Mouse (Mus musculus) limb, embryonic 13.5 days (tissue): ENCODE measurements around the gene Foxr1. TPM values are rescaled to one million over a fixed set of nuclear protein-coding genes. Genes with fewer than 3 reads are reported as not detected.

ENCODE experiments used
- ATAC-seq: fragments of 200-750 bp; cut with Nextera tagmentation; 2 replicates; pipeline ENCODE4 v1.8.0; 2017; ENCODE audit warnings: low read depth, moderate number of reproducible peaks, moderate TSS enrichment; ENCODE audit not compliant: low FRiP score
- H3K27ac ChIP-seq: fragments of 300-500 bp; sonication (generic); 2 replicates; pipeline ENCODE4 v1.5.1; 2015; ENCODE audit warnings: inconsistent platforms, mild to moderate bottlenecking, moderate library complexity
- H3K27me3 ChIP-seq: fragments of 300-500 bp; sonication (generic); 2 replicates; pipeline ENCODE4 v1.6.1; 2015; ENCODE audit warnings: mild to moderate bottlenecking, inconsistent platforms
- H3K36me3 ChIP-seq: fragments of 300-500 bp; sonication (generic); 2 replicates; pipeline ENCODE4 v1.6.1; 2015; ENCODE audit warnings: inconsistent platforms, mild to moderate bottlenecking, moderate library complexity
- H3K4me1 ChIP-seq: fragments of 300-500 bp; sonication (generic); 2 replicates; pipeline ENCODE4 v1.6.1; 2015; ENCODE audit warnings: inconsistent platforms
- H3K4me2 ChIP-seq: fragments of 300-500 bp; sonication (generic); replicated peaks from 2 replicates; pipeline ENCODE4 v1.6.1; 2015; ENCODE audit warnings: inconsistent platforms, mild to moderate bottlenecking, moderate library complexity
- H3K4me3 ChIP-seq: fragments of 300-500 bp; sonication (generic); 2 replicates; pipeline ENCODE4 v1.5.1; 2015; ENCODE audit warnings: moderate library complexity, mild to moderate bottlenecking, inconsistent platforms
- H3K9ac ChIP-seq: fragments of 300-500 bp; sonication (generic); 2 replicates; pipeline ENCODE4 v1.6.1; 2015; ENCODE audit warnings: mild to moderate bottlenecking, inconsistent platforms
- H3K9me3 ChIP-seq: fragments of 300-500 bp; sonication (generic); 2 replicates; pipeline ENCODE4 v1.6.1; 2016; ENCODE audit warnings: inconsistent platforms
- WGBS: fragments of 180-500 bp; shearing (Covaris S2); methylation state at CpG from one replicate; pipeline ENCODE4 v1.1.7; 2015; 5-methylcytosine and 5-hydroxymethylcytosine counted together
- polyA plus RNA-seq: library from polyadenylated mRNA; unstranded; fragments of >200 nt; fragmentation: Nextera tagmentation; extraction: Ambion mirVana; gene quantifications from 2 replicates; pipeline ENCODE4 v1.2.1, GENCODE M21; 2015

Foxr1 gene
- polyA plus RNA-seq, 1 experiment from 2014 or later, result not detected

DNA sequence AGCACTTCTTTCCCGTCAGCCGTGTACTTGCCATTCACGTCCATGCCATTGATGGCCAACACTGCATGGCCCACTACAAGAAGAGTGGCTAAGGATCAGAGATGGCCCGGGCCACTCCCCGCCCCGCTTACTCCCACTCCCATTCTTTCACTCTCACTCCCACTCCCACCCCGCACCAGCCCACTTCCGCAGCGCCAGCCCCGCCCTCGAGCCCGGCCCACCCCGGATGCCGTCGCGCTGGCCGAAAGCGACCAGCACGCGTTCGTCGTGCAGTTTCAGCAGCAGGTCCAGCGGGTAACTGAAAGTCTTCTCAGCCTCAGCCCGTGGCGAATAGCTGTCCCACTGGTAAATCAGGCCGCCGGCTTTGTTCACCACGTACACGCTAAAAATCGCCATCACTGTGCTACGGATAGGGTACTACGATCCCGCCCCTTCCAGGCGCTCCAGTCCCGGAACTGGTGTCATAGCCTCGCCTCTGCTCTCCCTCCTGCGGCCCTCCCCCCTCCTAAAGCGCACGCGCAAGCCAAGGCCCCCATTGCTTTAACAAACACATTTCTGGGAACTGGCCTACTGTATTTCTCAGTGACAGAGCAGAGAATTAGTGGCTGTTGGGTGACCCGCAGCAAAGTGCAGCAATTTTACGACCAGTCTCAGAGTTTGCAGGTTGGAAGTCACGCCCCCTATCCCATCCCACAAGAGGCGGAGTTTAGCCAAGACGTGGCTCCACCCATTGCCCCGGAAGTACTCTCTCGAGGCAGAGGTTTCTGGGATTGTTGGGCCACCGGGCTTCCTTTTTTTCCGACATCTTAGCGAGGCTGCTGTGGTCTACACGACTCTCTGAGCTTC is 33.8 kb downstream of the Foxr1 start, which contains the start of the genes Rps25 and Trappc4:
Gene Rps25 (plus strand): TSS at position 234 of the 846 bp plus-strand sequence.
Gene Trappc4 (minus strand): TSS at position 695 of the 846 bp plus-strand sequence.
- Histone ChIP-seq H3K36me3 (peaks cover 66% of the 10 kb centered on the region), H3K9me3 (no peaks in the 10 kb centered on the region), H3K4me1 (peaks cover 18% of the 10 kb centered on the region), H3K4me3 (peak within 1 kb of the TSS; percentile 85), H3K4me2 (peak within 1 kb of the TSS; percentile 81), H3K27me3 (no peaks in the 10 kb centered on the region), H3K27ac (peak within 1 kb of the TSS; percentile 96), H3K9ac (peak within 1 kb of the TSS; percentile 91)
- under 1% methylated on average over 51 of the region's 51 CpGs for WGBS
- peak; percentile 97 for ATAC-seq

GRCm38 (mm10) chr9:44405011-44405410 is 35.9 kb downstream of the Foxr1 start:
- Histone ChIP-seq H3K9me3 (no peaks in the 10 kb centered on the region), H3K36me3 (peaks cover 66% of the 10 kb centered on the region), H3K4me2 (no peak overlapping the region), H3K9ac (0 out of 2 replicates have a peak overlapping the region, but pooled peaks have one; percentile 25), H3K27ac (no peak overlapping the region), H3K27me3 (no peaks in the 10 kb centered on the region), H3K4me3 (no peak overlapping the region), H3K4me1 (peaks cover 18% of the 10 kb centered on the region)
- 85% methylated on average over 3 of the region's 3 CpGs for WGBS
- ATAC-seq, result no peak

DNA sequence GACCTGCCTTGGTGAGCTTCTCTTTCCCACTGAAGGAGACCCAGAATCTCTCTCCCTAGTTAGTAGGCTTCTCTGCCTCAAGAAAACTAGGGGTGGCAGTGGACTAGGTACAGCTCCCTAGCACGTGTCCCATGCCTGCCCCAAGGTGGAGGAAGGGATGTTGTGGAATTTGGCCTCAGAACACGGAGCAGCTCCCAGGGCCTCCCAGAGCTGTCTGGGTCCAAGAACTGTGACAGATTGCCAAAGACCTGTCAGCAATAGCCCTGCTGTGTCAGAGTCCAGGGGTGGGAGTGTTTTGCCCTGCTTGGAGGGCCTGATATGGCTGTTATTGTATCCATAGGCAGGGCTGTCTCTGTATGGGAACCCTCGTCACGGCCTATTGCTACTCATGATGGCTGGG is 39.9 kb downstream of the Foxr1 start:
- Histone ChIP-seq H3K4me3 (no peak overlapping the region), H3K4me2 (no peak overlapping the region), H3K27me3 (peaks cover 14% of the 10 kb centered on the region), H3K27ac (no peak overlapping the region), H3K36me3 (peaks cover 59% of the 10 kb centered on the region), H3K9ac (no peak overlapping the region), H3K9me3 (no peaks in the 10 kb centered on the region), H3K4me1 (peaks cover 20% of the 10 kb centered on the region)
- 86% methylated on average over 4 of the region's 4 CpGs for WGBS
- no peak for ATAC-seq

- no peak overlapping the region for H3K9ac ChIP-seq
- no peaks in the 10 kb centered on the region for H3K9me3 ChIP-seq
- no peak overlapping the region for H3K27ac ChIP-seq
- no peak overlapping the region for H3K4me2 ChIP-seq
- H3K4me3 ChIP-seq, result no peak overlapping the region
- H3K27me3 ChIP-seq, result peaks cover 14% of the 10 kb centered on the region
- H3K4me1 ChIP-seq, result peaks cover 14% of the 10 kb centered on the region
- WGBS, result 94% methylated on average over 6 of the region's 6 CpGs
- H3K36me3 ChIP-seq, result peaks cover 53% of the 10 kb centered on the region
- no peak for ATAC-seq
Measured at GRCm38 (mm10) chr9:44399795-44400114, 41.2 kb downstream of the Foxr1 start.

DNA sequence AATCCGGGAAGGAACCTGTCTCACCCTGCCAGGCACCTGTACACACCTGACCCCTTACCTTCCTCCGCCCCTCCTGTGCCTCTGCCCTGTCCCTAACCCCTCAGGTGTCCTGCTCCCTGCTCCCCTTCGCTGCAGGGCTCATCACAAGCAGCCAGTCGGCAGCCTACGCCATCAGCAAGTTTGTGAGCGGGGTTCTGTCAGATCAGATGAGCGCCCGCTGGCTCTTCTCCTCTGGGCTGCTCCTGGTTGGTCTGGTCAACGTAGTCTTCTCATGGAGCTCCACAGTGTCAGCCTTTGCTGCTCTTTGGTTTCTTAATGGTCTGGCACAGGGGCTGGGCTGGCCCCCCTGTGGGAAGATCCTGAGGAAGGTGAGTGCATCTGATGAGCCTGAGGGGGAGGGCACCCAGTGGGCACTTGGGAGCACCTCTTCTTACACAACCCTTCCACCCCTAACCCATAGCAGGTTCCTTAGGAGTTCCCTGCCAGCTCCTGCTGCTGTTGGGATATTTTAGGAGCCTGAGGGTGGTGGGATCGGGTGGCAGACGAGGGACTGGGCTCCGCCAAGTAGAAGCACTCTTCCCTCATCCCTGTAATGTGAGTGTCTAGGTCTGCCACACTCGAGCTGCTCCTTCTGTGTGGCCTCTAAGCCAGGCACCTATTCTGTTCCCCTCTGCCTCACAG is 41.7 kb downstream of the Foxr1 start:
- no peak overlapping the region for H3K4me2 ChIP-seq
- no peaks in the 10 kb centered on the region for H3K9me3 ChIP-seq
- peaks cover 14% of the 10 kb centered on the region for H3K27me3 ChIP-seq
- no peak overlapping the region for H3K4me3 ChIP-seq
- ATAC-seq, result no peak
- peaks cover 14% of the 10 kb centered on the region for H3K4me1 ChIP-seq
- peaks cover 48% of the 10 kb centered on the region for H3K36me3 ChIP-seq
- 79% methylated on average over 13 of the region's 13 CpGs for WGBS
- no peak overlapping the region for H3K27ac ChIP-seq
- no peak overlapping the region for H3K9ac ChIP-seq

DNA sequence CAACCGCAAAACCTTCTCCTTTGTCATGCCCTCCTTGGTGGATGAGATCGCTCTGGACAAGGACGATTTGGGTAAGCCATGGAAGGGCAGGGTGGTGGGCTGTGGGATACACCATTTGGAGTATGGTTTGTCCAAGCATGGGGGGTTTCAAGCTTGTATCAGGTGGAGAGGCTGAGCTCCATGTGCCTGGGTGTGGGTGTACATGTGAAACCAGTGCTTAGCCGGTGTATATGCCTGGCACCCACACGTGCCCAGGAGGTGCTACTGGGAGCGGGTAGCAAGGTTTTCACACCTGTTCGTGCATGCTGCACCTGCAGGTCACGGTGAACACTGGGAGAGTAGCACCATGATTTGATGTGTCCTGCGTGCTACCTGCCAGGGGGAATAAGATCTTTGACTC is 42.4 kb downstream of the Foxr1 start:
- ATAC-seq, result no peak
- peaks cover 14% of the 10 kb centered on the region for H3K4me1 ChIP-seq
- H3K36me3 ChIP-seq, result peaks cover 41% of the 10 kb centered on the region
- WGBS, result 79% methylated on average over 9 of the region's 9 CpGs
- peak overlapping the region; percentile 98 for H3K4me2 ChIP-seq
- H3K9ac ChIP-seq, result peak overlapping the region; percentile 82; the same call in 1 of the 2 replicates
- peaks cover 14% of the 10 kb centered on the region for H3K27me3 ChIP-seq
- H3K4me3 ChIP-seq, result peak overlapping the region; percentile 72; the same call in 1 of the 2 replicates
- no peaks in the 10 kb centered on the region for H3K9me3 ChIP-seq
- H3K27ac ChIP-seq, result no peak overlapping the region

- H3K4me1 ChIP-seq, result peaks cover 14% of the 10 kb centered on the region
- whole genome bisulfite sequencing, result 13% methylated on average over 4 of the region's 4 CpGs
- H3K9ac ChIP-seq, result peak overlapping the region; percentile 82
- no peak for ATAC-seq
- H3K27ac ChIP-seq, result no peak overlapping the region
- H3K27me3 ChIP-seq, result peaks cover 14% of the 10 kb centered on the region
- H3K4me2 ChIP-seq, result peak overlapping the region; percentile 98
- H3K9me3 ChIP-seq, result no peaks in the 10 kb centered on the region
- H3K4me3 ChIP-seq, result peak overlapping the region; percentile 72
- H3K36me3 ChIP-seq, result peaks cover 37% of the 10 kb centered on the region
Measured at GRCm38 (mm10) chr9:44398087-44398486, 42.8 kb downstream of the Foxr1 start.

DNA sequence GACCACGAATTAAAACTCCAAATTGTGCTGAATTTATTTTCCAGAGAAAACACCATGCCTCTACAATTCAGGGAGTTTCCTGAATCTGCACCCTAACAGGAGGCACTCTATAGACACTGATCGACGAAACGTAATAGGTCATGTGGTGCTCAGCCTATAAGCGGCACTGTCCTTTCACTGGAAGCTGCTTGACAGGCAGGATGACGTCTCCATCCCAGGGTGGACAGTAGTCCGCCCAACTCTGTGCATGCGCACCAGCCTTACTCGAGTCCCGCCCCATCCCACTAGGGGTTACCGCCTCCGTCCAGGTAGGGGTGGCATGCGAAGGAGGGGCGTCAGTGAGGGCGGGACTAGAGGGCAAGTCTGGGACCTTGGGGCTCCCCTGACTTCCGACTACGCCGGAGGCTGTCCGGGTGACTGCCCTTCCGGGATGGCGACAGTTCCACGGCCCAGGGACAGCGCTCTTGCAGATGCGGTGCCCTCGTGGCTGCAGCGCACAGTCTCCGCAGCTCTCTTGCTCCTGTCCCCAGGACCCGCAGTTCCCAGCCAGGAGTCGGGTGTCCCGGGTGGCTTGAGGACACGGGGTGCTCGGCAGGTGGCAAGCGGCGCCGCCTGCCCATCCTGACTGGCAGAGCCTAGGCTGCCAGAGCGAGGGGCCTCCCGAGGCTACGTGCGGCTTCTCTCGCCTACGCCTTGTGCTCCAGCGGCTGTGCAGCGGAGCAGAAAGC is 44.1 kb downstream of the Foxr1 start, which contains the start of gene Slc37a4:
Gene Slc37a4 (plus strand): TSS at position 169 of the 728 bp plus-strand sequence.
- H3K9ac ChIP-seq, result peak within 1 kb of the TSS; percentile 82
- peaks cover 14% of the 10 kb centered on the region for H3K27me3 ChIP-seq
- H3K9me3 ChIP-seq, result no peaks in the 10 kb centered on the region
- peak within 1 kb of the TSS; percentile 98 for H3K4me2 ChIP-seq
- H3K36me3 ChIP-seq, result peaks cover 33% of the 10 kb centered on the region
- H3K4me1 ChIP-seq, result peaks cover 14% of the 10 kb centered on the region
- peak; percentile 99 for ATAC-seq
- under 1% methylated on average over 43 of the region's 43 CpGs for WGBS
- H3K4me3 ChIP-seq, result peak within 1 kb of the TSS; percentile 72
- peak within 1 kb of the TSS; percentile 72; the same call in 1 of the 2 replicates for H3K27ac ChIP-seq

- H3K4me2 ChIP-seq, result no peak overlapping the region
- ATAC-seq, result no peak
- H3K27me3 ChIP-seq, result no peaks in the 10 kb centered on the region
- H3K9ac ChIP-seq, result no peak overlapping the region
- WGBS, result 36% methylated on average over 4 of the region's 4 CpGs
- no peak overlapping the region for H3K27ac ChIP-seq
- no peaks in the 10 kb centered on the region for H3K4me1 ChIP-seq
- H3K36me3 ChIP-seq, result peaks cover 60% of the 10 kb centered on the region
- H3K4me3 ChIP-seq, result no peak overlapping the region
- no peaks in the 10 kb centered on the region for H3K9me3 ChIP-seq
Measured at GRCm38 (mm10) chr9:44391466-44391865, 49.5 kb downstream of the Foxr1 start.

GRCm38 (mm10) chr9:44389273-44389672 is 51.7 kb downstream of the Foxr1 start:
- Histone ChIP-seq H3K27ac (no peak overlapping the region), H3K4me1 (no peaks in the 10 kb centered on the region), H3K9me3 (no peaks in the 10 kb centered on the region), H3K4me3 (no peak overlapping the region), H3K9ac (no peak overlapping the region), H3K4me2 (no peak overlapping the region), H3K27me3 (no peaks in the 10 kb centered on the region), H3K36me3 (peaks cover 82% of the 10 kb centered on the region)
- WGBS, result 63% methylated on average over 8 of the region's 8 CpGs
- no peak for ATAC-seq

DNA sequence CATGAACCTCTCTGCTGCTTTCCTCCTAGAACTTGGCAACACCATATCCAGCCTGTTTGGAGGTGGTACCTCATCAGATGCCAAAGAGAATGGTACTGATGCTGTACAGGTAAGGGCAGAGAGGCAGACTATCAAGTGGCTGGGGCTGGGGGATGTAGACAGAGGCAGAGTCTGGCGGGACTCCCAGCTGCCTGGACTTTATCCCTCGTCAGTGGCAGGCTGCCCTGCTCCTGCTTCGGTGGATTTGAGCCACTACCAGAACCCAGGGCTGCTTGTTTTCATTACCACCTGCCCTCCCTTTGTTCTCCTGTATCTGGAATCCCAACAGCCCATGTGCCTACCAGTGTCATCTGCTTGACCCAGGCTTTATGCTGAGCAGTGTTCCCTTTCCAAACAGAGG is 53.7 kb downstream of the Foxr1 start:
- Histone ChIP-seq H3K36me3 (peaks cover 96% of the 10 kb centered on the region), H3K9me3 (no peaks in the 10 kb centered on the region), H3K4me2 (no peak overlapping the region), H3K27me3 (no peaks in the 10 kb centered on the region), H3K4me3 (no peak overlapping the region), H3K27ac (no peak overlapping the region), H3K4me1 (no peaks in the 10 kb centered on the region), H3K9ac (peak overlapping the region; percentile 2; the same call in 1 of the 2 replicates)
- ATAC-seq, result no peak
- 73% methylated on average over 3 of the region's 3 CpGs for WGBS

DNA sequence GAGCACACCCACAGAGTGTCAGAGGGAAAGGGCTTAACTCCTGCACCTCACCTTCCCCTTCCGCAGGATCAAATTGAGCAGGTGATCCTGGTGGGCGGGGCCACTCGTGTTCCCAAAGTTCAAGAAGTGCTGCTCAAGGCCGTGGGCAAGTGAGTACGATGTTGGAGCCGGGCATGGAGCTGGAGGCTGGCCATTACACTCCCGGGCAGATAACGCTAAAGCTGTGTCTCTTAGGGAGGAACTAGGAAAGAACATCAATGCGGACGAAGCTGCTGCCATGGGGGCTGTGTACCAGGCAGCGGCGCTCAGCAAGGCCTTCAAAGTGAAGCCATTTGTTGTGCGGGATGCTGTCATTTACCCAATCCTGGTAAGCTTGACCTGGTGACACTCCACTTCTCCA is 56.3 kb downstream of the Foxr1 start:
- ATAC-seq, result no peak
- no peaks in the 10 kb centered on the region for H3K27me3 ChIP-seq
- H3K27ac ChIP-seq, result no peak overlapping the region
- no peaks in the 10 kb centered on the region for H3K9me3 ChIP-seq
- H3K36me3 ChIP-seq, result peaks cover 91% of the 10 kb centered on the region
- no peak overlapping the region for H3K9ac ChIP-seq
- no peak overlapping the region for H3K4me2 ChIP-seq
- WGBS, result 88% methylated on average over 13 of the region's 13 CpGs
- peaks cover 14% of the 10 kb centered on the region for H3K4me1 ChIP-seq
- no peak overlapping the region for H3K4me3 ChIP-seq
